Mouse (Mus musculus): ENCODE measurements around the gene Fancf. TPM values are rescaled to one million over a fixed set of nuclear protein-coding genes. Genes with fewer than 3 reads are reported as not detected.

The Fancf gene
- polyA plus RNA-seq, 1 experiment = 6.8 TPM

DNA sequence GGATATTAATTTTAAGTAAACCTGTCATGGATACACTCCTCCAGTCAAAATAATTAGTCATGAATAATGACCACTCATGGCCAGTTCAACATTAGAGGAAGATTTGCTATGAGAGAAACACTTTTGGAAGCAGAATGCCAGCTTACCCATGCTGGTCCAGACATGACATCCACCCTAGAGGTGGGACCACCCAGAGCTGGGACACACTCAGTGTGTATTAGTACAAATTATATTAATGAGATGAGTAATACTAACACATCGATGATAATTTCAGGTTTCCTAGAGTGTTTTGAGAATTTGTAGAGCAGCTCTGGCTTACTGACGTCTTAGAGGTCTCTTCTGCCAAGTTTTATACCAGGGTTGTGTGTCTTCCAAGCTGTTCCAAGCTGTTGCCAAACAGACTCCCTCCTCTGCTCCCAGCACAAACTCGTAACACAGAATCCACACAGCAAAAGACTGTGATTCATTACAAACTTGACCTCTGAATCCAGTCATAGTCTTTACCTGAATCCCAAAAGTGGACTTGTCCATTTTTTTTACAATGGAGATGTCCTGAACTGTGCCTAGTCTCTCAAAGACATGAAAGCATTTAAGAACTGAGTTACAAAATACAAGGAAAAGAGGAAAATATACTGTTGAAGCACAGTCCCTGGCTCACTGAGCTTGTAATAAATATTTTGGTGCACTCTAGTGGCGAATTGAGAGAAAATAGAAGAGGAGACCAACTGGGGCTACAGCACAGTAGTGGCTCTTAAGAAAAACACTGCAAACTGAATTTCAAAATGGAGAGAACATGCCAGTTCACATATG, 46.4 kb downstream of the Fancf start:
- Histone ChIP-seq H3K4me3 (ENCODE audit: low read depth, low read length) (no peak overlapping the region), H3K9ac (ENCODE audit: low read depth, poor library complexity, severe bottlenecking) (no peak overlapping the region), H3K9me3 (replicated peaks; ENCODE audit: control insufficient read depth, insufficient read depth, low read length, poor library complexity, severe bottlenecking) (no peaks in the 10 kb centered on the region), H3K4me1 (ENCODE audit: control insufficient read depth, insufficient read depth, low read length) (no peaks in the 10 kb centered on the region), H3K27me3 (ENCODE audit: control insufficient read depth, insufficient read depth, low read length, poor library complexity, severe bottlenecking) (no peaks in the 10 kb centered on the region), H3K36me3 (ENCODE audit: control insufficient read depth, insufficient read depth, low read length, poor library complexity, severe bottlenecking) (no peaks in the 10 kb centered on the region), H3K27ac (ENCODE audit: insufficient read depth, low read length) (no peak overlapping the region)
- TF ChIP-seq EP300 (IDR thresholded peaks at IDR 0.05; ENCODE audit: insufficient read depth, low read depth, low read length) = no peak
- no peak for TF ChIP-seq POLR2A (IDR thresholded peaks at IDR 0.05; ENCODE audit: insufficient read depth, low read length)
- TF ChIP-seq CTCF (IDR thresholded peaks at IDR 0.05; ENCODE audit: low read depth, low read length) = no peak

Other genes starting within 250 kb of the Fancf start
- gene Slc17a6, start 240.3 kb downstream of the Fancf start, polyA plus RNA-seq (2011; ENCODE audit: insufficient read depth, insufficient read length, low read depth, missing spikeins) = not detected in 2 replicates
- 20.6 and 25.7 TPM in 2 replicates for gene Gas2, start 252 bp downstream of the Fancf start, polyA plus RNA-seq (2011; ENCODE audit: insufficient read depth, insufficient read length, low read depth, missing spikeins)
- gene Svip, start 143.8 kb upstream of the Fancf start, polyA plus RNA-seq (2011; ENCODE audit: insufficient read depth, insufficient read length, low read depth, missing spikeins) = 7.2 and 8.0 TPM in 2 replicates
- gene 1700015G11Rik, start 153.5 kb upstream of the Fancf start, polyA plus RNA-seq (2011; ENCODE audit: insufficient read depth, insufficient read length, low read depth, missing spikeins) = not detected in 2 replicates

All from ES-Bruce4 (cell line).